In the genomic region with DNA sequence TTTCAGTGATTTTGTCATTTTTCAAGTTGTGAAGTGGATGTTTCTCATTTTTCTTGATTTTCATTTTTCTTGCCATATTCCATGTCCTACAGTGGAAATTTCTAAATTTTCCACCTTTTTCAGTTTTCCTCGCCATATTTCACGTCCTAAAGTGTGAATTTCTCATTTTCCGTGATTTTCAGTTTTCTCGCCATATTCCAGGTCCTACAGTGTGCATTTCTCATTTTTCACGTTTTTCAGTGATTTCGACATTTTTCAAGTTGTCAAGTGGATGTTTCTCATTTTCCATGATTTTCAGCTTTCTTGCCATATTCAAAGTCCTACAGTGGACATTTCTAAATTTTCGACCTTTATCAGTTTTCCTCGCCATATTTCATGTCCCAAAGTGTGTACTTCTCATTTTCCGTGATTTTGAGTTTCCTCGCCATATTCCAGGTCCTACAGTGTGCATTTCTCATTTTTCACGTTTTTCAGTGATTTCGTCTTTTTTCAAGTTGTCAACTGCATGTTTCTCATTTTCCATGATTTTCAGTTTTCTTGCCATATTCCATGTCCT, we compare ENCODE assay signal across 9 mouse cellular contexts. TPM values are rescaled to one million over a fixed set of nuclear protein-coding genes. Genes with fewer than 3 reads are reported as not detected.
DNase-seq lines count a peak whose midpoint lies in the region; TF ChIP-seq lines count a peak whose summit lies in the region.
"Not testable (repeated sequence)": the region's sequence is repeated elsewhere in the genome, so short reads cannot be mapped to it uniquely, and the experiment has no call there.
"Had no signal": no experiment of that assay in that cellular context is flagged by ENCODE, and none has a peak within 500 bp of the region (broad histone marks: within the 10 kb centered on the region; RNA-seq: fewer than 3 reads in every experiment).

Gene Gm10717, plus strand, starts transcription at position 506 of the 556 bp plus-strand sequence.

- peak; percentile 54 for DNase-seq in T-cell, adult 2 months (ENCODE audit: low spot score)
- DNase-seq in cerebellum, adult 9-11 months = peak; percentile 14
- peak; percentile 73 for DNase-seq in heart, adult 8-10 months (ENCODE audit: low spot score)
- peak; percentile 37 to 59 for DNase-seq in kidney, postnatal 36 days
- peak; percentile 26 to 61 for DNase-seq in left cerebral cortex, adult 2 months (ENCODE audit: extremely low spot score in 1 of 2, low spot score in 2 of 2)
- DNase-seq in lung, postnatal 4 days = peak; percentile 61 to 71
- peak; percentile 5 for DNase-seq in right cerebral cortex, postnatal 25 days
- DNase-seq in thymus, postnatal 14 days = peak; percentile 63

- intact Hi-C loops in left cerebral cortex, adult 2 months (cut with DNase I) = not testable (repeated sequence)

- not testable (repeated sequence) for TF ChIP-seq CTCF in left cerebral cortex, adult 2 months (IDR thresholded peaks at IDR 0.05)

- not testable (repeated sequence) for H3K27ac ChIP-seq in left cerebral cortex, adult 2 months

- not testable (repeated sequence) for H3K4me3 ChIP-seq in left cerebral cortex, adult 2 months

RNA-seq across cellular contexts. Expression of gene Gm10717, which starts in this region (rescaled TPM):
- total RNA-seq in heart, adult 8-10 months (2022) = under 1 TPM in 1 of 4 experiments, not detected in 3; 0.57 TPM
- not detected for total RNA-seq in left cerebral cortex, adult 2 months (2021)
- total RNA-seq: ES-E14 had no signal

Comparison
In these comparisons a context has a peak if more than half of its experiments do, and no peak if none do; other contexts are left out.
1. Peak in DNase-seq in heart, adult 8-10 months; RNA of the gene not detected or under 1 TPM.
2. Peak in DNase-seq in left cerebral cortex, adult 2 months; RNA of the gene not detected or under 1 TPM.
3. DNase-seq: peak in every context shown above with its lines; median percentile 73 in heart, adult 8-10 months; 66 in lung, postnatal 4 days; 63 in thymus, postnatal 14 days; 54 in T-cell, adult 2 months; 48 in kidney, postnatal 36 days; 44 in left cerebral cortex, adult 2 months; 14 in cerebellum, adult 9-11 months; 5 in right cerebral cortex, postnatal 25 days.